Mouse (Mus musculus) gastrocnemius, adult 8-10 months (tissue): Measurements from ENCODE around the gene Pdpk1. TPM values are rescaled to one million over a fixed set of nuclear protein-coding genes. Genes with fewer than 3 reads are reported as not detected.
A peak's percentile ranks its signal among the peaks of the same experiment; 100 is the strongest.

Experiments
- DNase-seq, 2 experiments: peaks; one replicate each; pipeline ENCODE4 v3.0.0; 2022; ENCODE audit warnings: low spot score in 2 of 2
- total RNA-seq, 4 experiments: library from RNA; stranded (reverse); gene quantifications; 2 replicates each; pipeline ENCODE4 v1.2.4; 2022

The Pdpk1 gene
- total RNA-seq, result 10 to 100 TPM; 36.6 to 43.2 (median 39.8) TPM

GRCm38 (mm10) chr17:24150824-24151223 lies at the start of gene Pdpk1:
Gene Pdpk1 (minus strand): TSS chr17:24150924.
- no peak for DNase-seq

- no peak for DNase-seq
Observed at GRCm38 (mm10) chr17:24199741-24200140, 49.0 kb upstream of the Pdpk1 start.

- no peak for DNase-seq
Observed at GRCm38 (mm10) chr17:24199252-24199651, 48.5 kb upstream of the Pdpk1 start.

GRCm38 (mm10) chr17:24197032-24197824 lies 46.5 kb upstream of the Pdpk1 start:
- DNase-seq, result no peak

GRCm38 (mm10) chr17:24195349-24195748 lies 44.6 kb upstream of the Pdpk1 start:
- DNase-seq, result no peak

GRCm38 (mm10) chr17:24193769-24194168 lies 43.0 kb upstream of the Pdpk1 start:
- DNase-seq, result no peak

- DNase-seq, result no peak
Observed at GRCm38 (mm10) chr17:24193268-24193667, 42.5 kb upstream of the Pdpk1 start.

GRCm38 (mm10) chr17:24192848-24193247 lies 42.1 kb upstream of the Pdpk1 start:
- DNase-seq, result no peak

- peak in 1 of 2 experiments; percentile 38 for DNase-seq
Observed at GRCm38 (mm10) chr17:24191481-24191880, 40.8 kb upstream of the Pdpk1 start.

GRCm38 (mm10) chr17:24190934-24191333 lies 40.2 kb upstream of the Pdpk1 start:
- DNase-seq, result no peak

- DNase-seq, result no peak
Observed at GRCm38 (mm10) chr17:24174259-24174658, 23.5 kb upstream of the Pdpk1 start.

GRCm38 (mm10) chr17:24173423-24173822 lies 22.7 kb upstream of the Pdpk1 start:
- peak in 1 of 2 experiments; percentile 46 for DNase-seq

- DNase-seq, result no peak
Observed at GRCm38 (mm10) chr17:24171738-24172137, 21.0 kb upstream of the Pdpk1 start.

GRCm38 (mm10) chr17:24170729-24171128 lies 20.0 kb upstream of the Pdpk1 start:
- no peak for DNase-seq

- DNase-seq, result no peak
Observed at GRCm38 (mm10) chr17:24170125-24170524, 19.4 kb upstream of the Pdpk1 start.

- peak; percentile 92 to 95 for DNase-seq
Observed at GRCm38 (mm10) chr17:24169317-24170065, 18.8 kb upstream of the Pdpk1 start, which contains the start of gene Atp6v0c. Gene Atp6v0c (minus strand): TSS chr17:24169702.

- peak; percentile 34 to 35 for DNase-seq
Observed at GRCm38 (mm10) chr17:24168590-24169277, 18.0 kb upstream of the Pdpk1 start.

GRCm38 (mm10) chr17:24167891-24168505 lies 17.3 kb upstream of the Pdpk1 start:
- DNase-seq, result no peak

GRCm38 (mm10) chr17:24167120-24167519 lies 16.4 kb upstream of the Pdpk1 start:
- DNase-seq, result no peak

GRCm38 (mm10) chr17:24164566-24165259 lies 14.0 kb upstream of the Pdpk1 start:
- no peak for DNase-seq
